Mouse (Mus musculus) T-cell, adult 2 months (primary cell): ENCODE results near the gene Pth2.
A peak's percentile ranks its signal among the peaks of the same experiment; 100 is the strongest.

ENCODE experiments used
- DNase-seq: peaks from one replicate; pipeline ENCODE4 v3.0.0; 2022; ENCODE audit warnings: low spot score

Pth2 gene

GRCm38 (mm10) chr7:45174567-45175280 is 6.1 kb upstream of the Pth2 start:
- no peak for DNase-seq

DNA sequence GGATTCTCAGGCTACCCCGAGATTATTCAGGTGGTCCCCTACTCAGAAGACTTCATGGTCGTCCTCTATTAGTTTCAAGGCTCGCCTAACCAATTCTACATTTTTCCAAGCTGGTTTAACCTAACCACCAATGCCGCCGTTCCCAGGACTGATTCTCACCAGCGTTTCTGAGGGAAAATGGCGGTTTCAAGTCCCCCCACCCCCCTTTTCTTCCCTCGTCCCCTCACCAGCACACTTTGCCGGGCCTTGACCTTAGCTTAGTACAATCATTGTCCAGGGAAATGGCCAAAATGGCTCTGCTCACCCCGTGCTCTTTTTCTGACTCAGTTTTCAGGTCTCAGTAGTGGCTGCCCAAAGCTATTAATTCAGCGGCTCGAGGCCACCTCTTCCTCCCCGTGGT is 5.4 kb upstream of the Pth2 start:
- DNase-seq, result no peak

DNA sequence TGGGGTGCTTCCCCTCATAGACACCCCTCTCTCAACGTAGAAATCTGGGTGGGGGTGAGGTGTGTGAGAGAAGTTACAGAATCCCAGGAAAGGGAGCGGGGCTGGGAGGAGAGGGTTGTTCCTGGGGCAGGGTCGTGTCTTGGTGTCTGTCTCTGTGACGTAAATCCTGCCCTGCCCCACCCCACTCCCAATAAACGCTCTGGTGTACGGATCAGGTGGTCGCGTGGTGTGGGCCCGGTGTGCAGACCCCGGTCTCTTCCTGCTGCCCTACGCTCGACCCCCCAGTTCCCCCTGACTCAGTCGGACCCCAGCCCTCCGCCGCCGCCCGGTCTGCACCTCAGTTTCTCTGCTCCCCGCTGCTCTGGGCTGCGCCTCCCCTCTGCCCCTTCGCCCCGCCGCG is 4.9 kb upstream of the Pth2 start:
- no peak for DNase-seq

DNA sequence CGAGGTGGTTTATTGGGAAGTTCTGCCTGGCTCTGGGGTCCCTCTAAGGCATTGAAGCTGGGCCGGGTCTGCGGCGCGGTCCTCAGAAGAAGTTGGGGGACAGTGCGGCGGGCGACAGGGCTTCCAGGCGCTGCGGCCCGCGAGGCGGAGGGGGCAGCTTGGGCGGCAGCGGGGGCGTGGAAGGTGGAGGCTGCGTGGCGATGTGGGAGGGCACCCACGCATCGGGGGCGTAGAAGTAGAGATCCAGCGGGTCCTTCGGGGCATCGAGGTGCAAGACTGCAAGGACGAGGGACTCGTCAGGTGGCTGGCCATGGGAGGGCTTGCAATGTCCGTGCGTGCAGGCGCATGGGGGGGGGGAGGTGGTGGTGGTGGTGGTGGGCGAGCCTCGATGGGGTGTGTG is 4.4 kb upstream of the Pth2 start:
- no peak for DNase-seq

DNA sequence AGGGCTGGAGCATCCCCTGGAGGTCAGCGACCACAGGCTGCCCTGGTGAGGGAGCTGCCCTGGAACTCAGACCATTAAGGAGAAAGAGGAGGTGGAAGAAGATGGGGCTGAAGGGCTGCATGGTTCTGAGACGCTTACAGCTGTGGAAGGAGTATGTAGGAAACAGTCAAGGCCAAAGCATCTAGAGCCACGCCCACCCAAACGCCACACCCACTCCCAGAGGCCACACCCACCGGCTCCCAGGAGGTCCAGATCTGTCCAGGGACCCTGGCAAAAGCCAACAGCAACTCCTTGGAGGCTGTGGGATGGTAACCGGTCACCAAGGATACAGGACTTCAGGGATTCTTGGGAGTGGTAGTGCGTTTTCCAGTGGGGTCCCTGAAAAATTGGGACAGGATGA is 2.2 kb upstream of the Pth2 start:
- no peak for DNase-seq

GRCm38 (mm10) chr7:45179469-45179868 is 1.3 kb upstream of the Pth2 start, which contains the start of gene Gfy:
Gene Gfy (minus strand): TSS chr7:45179569.
- DNase-seq, result no peak

DNA sequence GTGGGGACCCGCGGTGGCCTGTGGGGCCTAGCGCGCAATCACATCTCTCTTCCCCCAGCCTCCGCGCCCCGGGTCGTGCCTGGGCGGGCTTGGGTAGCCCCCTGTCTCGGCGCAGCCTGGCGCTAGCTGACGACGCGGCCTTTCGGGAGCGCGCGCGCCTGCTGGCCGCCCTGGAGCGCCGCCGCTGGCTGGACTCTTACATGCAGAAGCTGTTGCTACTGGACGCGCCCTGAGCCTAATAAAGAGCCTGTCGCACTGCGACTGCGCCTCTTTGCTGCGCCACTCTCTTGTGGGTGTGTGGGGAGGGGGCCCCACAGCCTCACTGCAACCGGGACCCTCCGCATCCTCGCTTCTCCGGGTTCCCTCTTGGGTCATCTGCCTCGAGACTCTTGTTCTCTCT is 745 bp downstream of the Pth2 start:
- no peak for DNase-seq

GRCm38 (mm10) chr7:45182199-45182601 is 1.4 kb downstream of the Pth2 start:
- DNase-seq, result peak; percentile 84

DNA sequence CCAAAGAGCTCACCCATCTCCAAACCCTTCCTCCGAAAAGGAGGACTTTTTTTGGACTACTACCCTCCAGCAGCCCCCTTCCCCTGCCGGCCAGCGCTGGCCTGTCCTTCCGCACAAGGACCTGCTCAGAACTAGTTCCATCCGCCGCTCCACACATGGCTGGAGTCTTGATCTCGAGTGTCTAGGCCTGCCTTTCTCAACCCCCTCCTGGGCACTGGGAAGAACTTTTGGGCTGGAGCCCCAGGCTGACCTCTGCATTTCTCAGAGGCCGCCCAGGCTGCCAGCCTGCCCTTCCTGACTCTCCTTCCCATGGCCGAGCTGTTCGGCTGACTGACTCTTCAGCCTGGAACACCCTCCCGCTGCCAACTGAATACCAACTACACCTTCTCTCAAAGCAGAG is 1.8 kb downstream of the Pth2 start:
- no peak for DNase-seq

DNA sequence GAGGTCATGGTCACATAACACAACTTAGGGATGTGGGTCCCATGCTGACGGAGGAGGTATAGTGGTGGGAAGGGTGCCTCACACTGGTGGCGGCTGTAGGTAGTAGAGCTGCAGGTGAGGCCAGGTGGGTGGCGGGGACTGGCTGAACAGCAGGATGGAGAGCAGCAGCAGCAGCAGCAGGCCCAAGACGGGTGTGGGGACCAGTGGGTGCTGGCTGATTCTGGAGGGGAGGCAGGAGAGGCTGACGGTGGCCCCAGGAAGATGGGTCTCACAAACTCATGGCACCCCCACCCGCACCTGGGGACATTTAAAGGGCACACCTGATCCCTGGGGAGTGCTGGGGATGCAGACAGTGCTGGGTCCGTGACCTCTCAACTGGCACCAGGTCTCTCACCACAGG is 2.9 kb downstream of the Pth2 start:
- DNase-seq, result no peak

DNA sequence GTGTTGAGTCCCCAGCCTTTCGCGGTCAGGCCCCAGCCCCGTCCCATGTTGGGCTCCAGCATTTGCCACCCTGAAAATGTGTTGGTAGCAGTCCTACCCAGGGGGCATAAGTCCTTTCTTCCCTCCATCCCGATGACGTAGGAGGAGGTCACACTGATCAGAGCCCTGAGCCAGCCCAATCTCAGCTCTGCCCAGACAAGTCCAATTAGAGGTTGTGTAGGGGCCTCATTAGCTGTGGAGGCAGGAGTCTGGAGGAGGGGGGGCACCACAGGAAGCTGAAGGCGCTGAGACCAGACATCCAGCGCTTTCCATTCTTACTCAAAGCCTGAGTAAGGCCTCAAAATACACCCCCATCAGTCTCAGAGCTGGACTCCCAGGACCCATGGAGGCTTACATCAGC is 5.1 kb downstream of the Pth2 start:
- no peak for DNase-seq

DNA sequence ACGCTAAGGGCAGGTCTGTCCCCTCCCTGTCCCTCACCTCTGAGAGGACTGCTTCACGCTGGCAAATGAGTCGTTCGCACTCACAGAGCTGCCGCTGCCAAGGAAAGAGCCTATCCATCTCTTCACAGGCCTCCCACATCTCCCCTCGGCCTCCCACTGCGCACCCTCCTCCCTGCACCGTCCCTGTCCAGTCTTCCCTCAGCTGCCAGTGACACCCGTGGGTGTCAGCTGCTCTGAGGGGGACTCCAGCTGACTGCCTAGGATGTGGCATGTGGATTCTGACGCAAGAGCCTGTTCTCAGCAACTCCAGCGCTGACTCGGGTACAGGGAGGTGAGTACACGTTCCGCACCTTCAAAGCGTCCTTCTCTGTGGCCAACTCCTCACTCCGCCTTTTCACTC is 8.8 kb downstream of the Pth2 start:
- no peak for DNase-seq

- DNase-seq, result no peak
Measured at GRCm38 (mm10) chr7:45190186-45190585, 9.4 kb downstream of the Pth2 start.

DNA sequence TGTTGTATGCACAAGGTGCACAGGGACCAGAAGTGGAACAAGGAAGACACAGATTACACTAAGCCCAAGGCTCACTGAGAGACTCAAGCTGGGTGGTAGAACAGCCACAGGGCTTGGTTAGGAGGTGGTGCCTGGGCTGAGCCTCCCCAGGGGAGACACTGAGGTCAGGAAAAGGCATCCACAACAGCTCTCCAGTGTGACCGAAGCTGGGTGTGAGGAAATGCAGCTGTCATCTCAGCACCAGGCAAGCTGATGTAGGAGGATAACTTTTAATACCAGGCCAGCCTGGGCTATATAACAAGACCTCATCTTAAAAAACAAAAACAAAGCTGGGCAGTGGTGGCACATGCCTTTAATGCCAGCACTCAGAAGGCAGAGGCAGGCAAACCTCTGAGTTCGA is 10.4 kb downstream of the Pth2 start:
- DNase-seq, result no peak

- no peak for DNase-seq
Measured at GRCm38 (mm10) chr7:45191803-45192363, 11.1 kb downstream of the Pth2 start.

DNA sequence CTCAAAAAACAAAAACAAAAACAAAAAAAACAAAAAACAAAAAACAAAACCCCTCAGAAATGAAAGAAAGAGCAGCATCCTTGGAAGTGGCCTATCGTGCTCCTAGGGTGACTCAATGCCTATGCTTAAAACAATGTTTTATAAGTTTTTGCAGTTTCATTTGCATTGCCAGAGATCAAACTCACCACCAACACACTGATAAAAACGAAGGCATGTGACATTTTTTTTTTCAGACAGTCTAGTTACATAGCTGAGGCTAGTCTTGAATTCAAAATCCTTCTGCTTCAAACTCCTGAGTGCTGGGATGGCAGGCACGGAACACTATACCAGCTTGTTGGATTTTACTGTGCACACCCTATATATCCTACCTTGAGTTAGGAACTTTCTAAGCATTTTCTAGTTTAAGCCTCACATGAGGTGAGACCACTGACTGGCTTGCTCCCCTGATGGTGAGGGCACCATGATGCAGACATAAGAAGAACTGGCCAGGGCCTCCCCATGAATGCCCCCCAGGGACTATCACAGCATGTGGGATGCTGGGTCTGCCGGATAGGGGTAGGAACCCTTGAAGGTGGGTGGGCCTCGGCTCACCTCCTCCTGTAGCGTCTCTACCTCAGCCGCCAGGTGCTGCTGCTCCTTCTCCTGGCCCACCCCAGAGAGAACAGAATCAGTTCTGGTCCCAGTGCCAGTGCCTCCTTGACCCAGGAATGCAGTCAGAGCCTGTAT is 12.0 kb downstream of the Pth2 start:
- DNase-seq, result no peak

- no peak for DNase-seq
Measured at GRCm38 (mm10) chr7:45193406-45193805, 12.6 kb downstream of the Pth2 start.

DNA sequence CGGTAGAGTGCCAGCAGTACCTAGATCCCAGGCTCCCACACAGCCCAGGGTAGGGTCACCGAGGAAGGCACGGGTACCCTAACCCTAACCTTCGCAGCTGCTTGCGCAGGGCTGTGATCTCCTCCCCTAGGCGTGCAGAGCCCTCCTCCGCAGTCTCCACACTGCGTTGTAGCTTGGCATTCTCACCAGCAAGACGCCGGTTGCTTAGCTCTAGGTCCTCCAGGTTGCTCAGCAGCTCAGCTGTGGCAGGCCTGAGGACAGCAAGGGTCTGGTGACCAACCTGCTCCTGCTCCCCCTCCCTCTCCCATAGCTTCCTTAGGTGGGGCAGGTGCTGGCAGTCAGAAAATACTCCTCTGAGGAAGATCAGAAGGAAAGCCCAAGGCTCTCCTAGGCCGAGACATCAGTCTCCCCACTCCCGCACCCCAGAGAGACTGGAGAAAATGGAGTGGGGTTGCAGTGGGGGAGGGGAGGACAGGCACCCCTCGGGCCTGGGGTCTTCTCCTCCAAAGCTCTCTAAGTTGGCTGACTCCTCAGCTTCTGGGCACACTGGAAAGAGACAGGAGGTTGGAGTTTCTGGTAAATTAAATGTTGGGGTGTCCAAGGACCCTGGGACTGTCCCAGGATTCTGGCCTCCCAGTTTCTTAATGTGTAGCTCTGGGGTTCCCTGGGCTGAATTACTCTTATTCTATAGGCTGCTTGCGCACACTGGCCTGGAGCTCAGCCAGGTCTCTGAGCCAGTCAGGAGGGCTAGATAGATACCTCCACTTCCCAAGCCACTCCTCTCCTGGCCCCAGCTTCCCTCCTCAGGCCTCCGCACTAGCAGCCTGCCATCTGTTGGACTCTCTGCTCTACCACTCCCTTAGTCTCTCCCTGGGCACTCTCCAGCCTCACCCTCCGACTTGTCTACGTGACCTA is 13.3 kb downstream of the Pth2 start:
- DNase-seq, result no peak

GRCm38 (mm10) chr7:45195341-45196175 is 14.8 kb downstream of the Pth2 start:
- no peak for DNase-seq

DNA sequence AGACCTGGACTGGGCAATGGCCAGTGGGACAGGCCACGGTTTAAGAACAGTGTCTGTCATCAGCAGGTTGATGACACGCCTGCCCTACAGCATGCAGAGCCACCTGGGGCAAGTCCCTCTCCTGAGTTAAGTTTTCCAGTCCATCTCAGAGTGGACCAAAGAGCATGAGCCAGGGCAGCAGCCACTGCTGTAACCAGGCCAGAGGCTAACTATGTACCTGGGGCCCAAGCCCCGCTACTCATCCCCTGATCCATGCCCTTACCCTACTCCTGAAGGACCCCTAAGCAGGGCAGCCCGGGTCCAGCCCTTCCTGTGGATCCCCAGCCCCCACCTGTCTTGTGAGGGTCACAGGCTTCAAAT is 15.4 kb downstream of the Pth2 start:
- no peak for DNase-seq

- no peak for DNase-seq
Measured at GRCm38 (mm10) chr7:45196994-45197393, 16.2 kb downstream of the Pth2 start.

GRCm38 (mm10) chr7:45198435-45198834 is 17.6 kb downstream of the Pth2 start:
- DNase-seq, result no peak
